Comparison of ENCODE assay signal across 9 mouse cellular contexts in the genomic region with DNA sequence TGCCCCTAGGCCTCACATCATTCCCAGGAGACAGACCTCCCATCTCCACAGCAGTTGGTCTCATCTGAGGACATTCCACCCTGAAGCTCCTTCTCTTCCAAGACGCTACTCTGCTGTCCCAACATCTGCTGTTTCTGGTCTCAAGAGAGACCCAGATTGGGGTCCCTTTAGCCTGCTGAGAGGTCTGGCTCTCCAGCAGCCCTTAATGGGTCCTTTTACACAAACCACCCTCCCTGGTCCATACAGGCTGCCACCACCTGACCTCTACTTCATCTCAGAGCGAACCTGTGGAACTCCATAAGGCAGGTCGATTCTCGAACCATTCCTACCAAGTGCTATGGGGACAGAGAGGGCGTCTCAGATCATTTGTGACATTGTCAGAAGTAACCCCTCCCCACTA. TPM values are rescaled to one million over a fixed set of nuclear protein-coding genes. Genes with fewer than 3 reads are reported as not detected.
A peak's percentile ranks its signal among the peaks of the same experiment; 100 is the strongest.
DNase-seq lines count a peak whose midpoint lies in the region; ATAC-seq lines count a peak whose summit lies in the region.
"Had no signal": no experiment of that assay in that cellular context is flagged by ENCODE, and none has a peak within 500 bp of the region (broad histone marks: within the 10 kb centered on the region; RNA-seq: fewer than 3 reads in every experiment).

No protein-coding gene starts in this region.

- H3K27me3 ChIP-seq in heart, embryonic 12.5 days (replicated peaks), result peaks cover 63% of the 10 kb centered on the region
- H3K27me3 ChIP-seq in hindbrain, embryonic 10.5 days (ENCODE audit: insufficient read depth, poor library complexity, severe bottlenecking), result peaks cover 57% of the 10 kb centered on the region
- H3K27me3 ChIP-seq in midbrain, embryonic 11.5 days (ENCODE audit: control insufficient read depth, insufficient read depth, low read length), result peaks cover 2% of the 10 kb centered on the region; the same call in 1 of the 2 replicates

- no peak for DNase-seq in heart, adult 18-20 months
- peak; percentile 54 for DNase-seq in MN1 (ENCODE audit: low spot score)
- no peak for DNase-seq in hindbrain, embryonic 10.5 days (ENCODE audit: low spot score)
- no peak for DNase-seq in midbrain, embryonic 11.5 days (ENCODE audit: low spot score, missing footprints)
- DNase-seq in urinary bladder, adult 2 months (ENCODE audit: low spot score), result no peak
- DNase-seq in layer of hippocampus, postnatal 36 days, result no peak

- peak overlapping the region; percentile 74; the same call in 1 of the 2 replicates for H3K9ac ChIP-seq in heart, embryonic 12.5 days
- H3K9ac ChIP-seq in midbrain, embryonic 11.5 days (ENCODE audit: low read length), result peak overlapping the region; percentile 89; the same call in 1 of the 2 replicates
- H3K9ac ChIP-seq: liver, embryonic 14.5 days had no signal

- H3K36me3 ChIP-seq in heart, embryonic 12.5 days, result no peaks in the 10 kb centered on the region
- no peaks in the 10 kb centered on the region for H3K36me3 ChIP-seq in hindbrain, embryonic 10.5 days
- no peaks in the 10 kb centered on the region for H3K36me3 ChIP-seq in midbrain, embryonic 11.5 days (ENCODE audit: control insufficient read depth, insufficient read depth, low read length)

- H3K27ac ChIP-seq in heart, embryonic 12.5 days (ENCODE audit: poor library complexity, severe bottlenecking), result no peak overlapping the region
- peak overlapping the region; percentile 97 for H3K27ac ChIP-seq in hindbrain, embryonic 10.5 days
- peak overlapping the region; percentile 90 for H3K27ac ChIP-seq in midbrain, embryonic 11.5 days (ENCODE audit: low read depth, low read length)
- H3K27ac ChIP-seq: liver, embryonic 14.5 days had no signal

- peak overlapping the region; percentile 96 for H3K4me2 ChIP-seq in heart, embryonic 12.5 days
- H3K4me2 ChIP-seq in midbrain, embryonic 11.5 days, result peak overlapping the region; percentile 80

- ATAC-seq in heart, embryonic 12.5 days (ENCODE audit: insufficient number of reproducible peaks, low FRiP score), result no peak
- no peak for ATAC-seq in midbrain, embryonic 11.5 days (ENCODE audit: low FRiP score)
- ATAC-seq in CD4-positive, CD25-positive, alpha-beta regulatory T cell, adult 4 months, result no peak

- H3K9me3 ChIP-seq in heart, embryonic 12.5 days (replicated peaks), result no peaks in the 10 kb centered on the region
- H3K9me3 ChIP-seq in hindbrain, embryonic 10.5 days, result no peaks in the 10 kb centered on the region
- H3K9me3 ChIP-seq in midbrain, embryonic 11.5 days (ENCODE audit: control insufficient read depth, low read length), result no peaks in the 10 kb centered on the region

- 36% methylated on average over 5 of the region's 5 CpGs for WGBS in heart, embryonic 12.5 days
- 39% methylated on average over 5 of the region's 5 CpGs for WGBS in hindbrain, embryonic 10.5 days
- 32% methylated on average over 5 of the region's 5 CpGs for WGBS in midbrain, embryonic 11.5 days

- H3K4me3 ChIP-seq in heart, embryonic 12.5 days, result peak overlapping the region; percentile 69
- H3K4me3 ChIP-seq in hindbrain, embryonic 10.5 days, result peak overlapping the region; percentile 87
- peak overlapping the region; percentile 83; the same call in 1 of the 2 replicates for H3K4me3 ChIP-seq in midbrain, embryonic 11.5 days (ENCODE audit: low read depth, low read length)

- peaks cover 14% of the 10 kb centered on the region for H3K4me1 ChIP-seq in heart, embryonic 12.5 days (replicated peaks)
- peaks cover 57% of the 10 kb centered on the region for H3K4me1 ChIP-seq in hindbrain, embryonic 10.5 days (replicated peaks)
- H3K4me1 ChIP-seq in midbrain, embryonic 11.5 days (ENCODE audit: control insufficient read depth, insufficient read depth, low read length), result peaks cover 29% of the 10 kb centered on the region

RNA-seq across cellular contexts. Expression of a gene that starts 0.9 kb away (rescaled TPM):
- 1.4 and 1.6 TPM in 2 replicates for polyA plus RNA-seq in heart, embryonic 12.5 days (2016; fragmentation: Nextera tagmentation; extraction: Ambion mirVana)
- total RNA-seq in heart, adult 18-20 months (2021), result 1 to 10 TPM; 1.5 to 1.7 TPM
- 11.0 and 16.7 TPM in 2 replicates for polyA plus RNA-seq in hindbrain, embryonic 10.5 days (2016; fragmentation: Nextera tagmentation; extraction: Ambion mirVana)
- polyA plus RNA-seq in midbrain, embryonic 11.5 days (2014; fragmentation: Nextera tagmentation; extraction: Ambion mirVana), result 11.2 and 12.0 TPM in 2 replicates
- 5.0 and 6.9 TPM in 2 replicates for polyA plus RNA-seq in urinary bladder, adult 2 months (2012; rRNA removed)
- total RNA-seq in layer of hippocampus, postnatal 36 days (2021), result 100 to 1,000 TPM; 643 to 644 TPM
- polyA plus RNA-seq in CD4-positive, CD25-positive, alpha-beta regulatory T cell, adult 4 months (2017; shearing (Covaris generic)), result not detected

RNA-seq across cellular contexts. Expression of a gene that starts 11.1 kb away (rescaled TPM):
- 28.9 and 30.9 TPM in 2 replicates for polyA plus RNA-seq in heart, embryonic 12.5 days (2016; fragmentation: Nextera tagmentation; extraction: Ambion mirVana)
- total RNA-seq in heart, adult 18-20 months (2021), result 10 to 100 TPM; 55.0 to 76.0 TPM
- 174 and 193 TPM in 2 replicates for polyA plus RNA-seq in hindbrain, embryonic 10.5 days (2016; fragmentation: Nextera tagmentation; extraction: Ambion mirVana)
- polyA plus RNA-seq in midbrain, embryonic 11.5 days (2014; fragmentation: Nextera tagmentation; extraction: Ambion mirVana), result 21.3 and 32.1 TPM in 2 replicates
- polyA plus RNA-seq in urinary bladder, adult 2 months (2012; rRNA removed), result 15.4 and 16.5 TPM in 2 replicates
- total RNA-seq in layer of hippocampus, postnatal 36 days (2021), result 10 to 100 TPM; 73.2 to 85.6 TPM
- 1 to 10 TPM; 3.6 to 7.0 TPM for polyA plus RNA-seq in CD4-positive, CD25-positive, alpha-beta regulatory T cell, adult 4 months (2017; shearing (Covaris generic))

RNA-seq across cellular contexts. Expression of a gene that starts 12.6 kb away (rescaled TPM):
- polyA plus RNA-seq in heart, embryonic 12.5 days (2016; fragmentation: Nextera tagmentation; extraction: Ambion mirVana), result 0.32 and 0.61 TPM in 2 replicates
- total RNA-seq in heart, adult 18-20 months (2021), result not detected
- polyA plus RNA-seq in hindbrain, embryonic 10.5 days (2016; fragmentation: Nextera tagmentation; extraction: Ambion mirVana), result 3.4 and 4.5 TPM in 2 replicates
- not detected in 2 replicates for polyA plus RNA-seq in midbrain, embryonic 11.5 days (2014; fragmentation: Nextera tagmentation; extraction: Ambion mirVana)
- polyA plus RNA-seq in urinary bladder, adult 2 months (2012; rRNA removed), result not detected in 2 replicates
- under 1 TPM in 1 of 2 experiments, not detected in 1; 0.81 TPM for total RNA-seq in layer of hippocampus, postnatal 36 days (2021)
- polyA plus RNA-seq in CD4-positive, CD25-positive, alpha-beta regulatory T cell, adult 4 months (2017; shearing (Covaris generic)), result not detected
- polyA plus RNA-seq: liver, embryonic 14.5 days had no signal

RNA-seq across cellular contexts. Expression of a gene that starts 15.3 kb away (rescaled TPM):
- 67.3 and 68.2 TPM in 2 replicates for polyA plus RNA-seq in heart, embryonic 12.5 days (2016; fragmentation: Nextera tagmentation; extraction: Ambion mirVana)
- 10 to 100 TPM; 45.5 to 51.5 TPM for total RNA-seq in heart, adult 18-20 months (2021)
- polyA plus RNA-seq in hindbrain, embryonic 10.5 days (2016; fragmentation: Nextera tagmentation; extraction: Ambion mirVana), result 68.1 and 76.0 TPM in 2 replicates
- polyA plus RNA-seq in midbrain, embryonic 11.5 days (2014; fragmentation: Nextera tagmentation; extraction: Ambion mirVana), result 69.1 and 71.4 TPM in 2 replicates
- polyA plus RNA-seq in urinary bladder, adult 2 months (2012; rRNA removed), result 96.2 and 131 TPM in 2 replicates
- total RNA-seq in layer of hippocampus, postnatal 36 days (2021), result 10 to 100 TPM; 80.7 to 93.1 TPM
- 100 to 1,000 TPM; 192 to 257 TPM for polyA plus RNA-seq in CD4-positive, CD25-positive, alpha-beta regulatory T cell, adult 4 months (2017; shearing (Covaris generic))

RNA-seq across cellular contexts. Expression of a gene that starts 15.4 kb away (rescaled TPM):
- 15.5 and 17.0 TPM in 2 replicates for polyA plus RNA-seq in heart, embryonic 12.5 days (2016; fragmentation: Nextera tagmentation; extraction: Ambion mirVana)
- 10 to 100 TPM in 1 of 2 experiments, 1 to 10 TPM in 1; 9.8 to 11.7 TPM for total RNA-seq in heart, adult 18-20 months (2021)
- 30.1 and 30.7 TPM in 2 replicates for polyA plus RNA-seq in hindbrain, embryonic 10.5 days (2016; fragmentation: Nextera tagmentation; extraction: Ambion mirVana)
- 23.7 and 27.4 TPM in 2 replicates for polyA plus RNA-seq in midbrain, embryonic 11.5 days (2014; fragmentation: Nextera tagmentation; extraction: Ambion mirVana)
- polyA plus RNA-seq in urinary bladder, adult 2 months (2012; rRNA removed), result 23.2 and 27.6 TPM in 2 replicates
- total RNA-seq in layer of hippocampus, postnatal 36 days (2021), result 10 to 100 TPM; 25.4 to 27.3 TPM
- polyA plus RNA-seq in CD4-positive, CD25-positive, alpha-beta regulatory T cell, adult 4 months (2017; shearing (Covaris generic)), result 10 to 100 TPM; 19.4 to 53.9 TPM
